Mouse (Mus musculus): ENCODE data around the gene Afm. TPM values are rescaled to one million over a fixed set of nuclear protein-coding genes. Genes with fewer than 3 reads are reported as not detected.

Afm gene
- polyA plus RNA-seq, 1 experiment from 2014 or later, result 2.2 TPM

DNA sequence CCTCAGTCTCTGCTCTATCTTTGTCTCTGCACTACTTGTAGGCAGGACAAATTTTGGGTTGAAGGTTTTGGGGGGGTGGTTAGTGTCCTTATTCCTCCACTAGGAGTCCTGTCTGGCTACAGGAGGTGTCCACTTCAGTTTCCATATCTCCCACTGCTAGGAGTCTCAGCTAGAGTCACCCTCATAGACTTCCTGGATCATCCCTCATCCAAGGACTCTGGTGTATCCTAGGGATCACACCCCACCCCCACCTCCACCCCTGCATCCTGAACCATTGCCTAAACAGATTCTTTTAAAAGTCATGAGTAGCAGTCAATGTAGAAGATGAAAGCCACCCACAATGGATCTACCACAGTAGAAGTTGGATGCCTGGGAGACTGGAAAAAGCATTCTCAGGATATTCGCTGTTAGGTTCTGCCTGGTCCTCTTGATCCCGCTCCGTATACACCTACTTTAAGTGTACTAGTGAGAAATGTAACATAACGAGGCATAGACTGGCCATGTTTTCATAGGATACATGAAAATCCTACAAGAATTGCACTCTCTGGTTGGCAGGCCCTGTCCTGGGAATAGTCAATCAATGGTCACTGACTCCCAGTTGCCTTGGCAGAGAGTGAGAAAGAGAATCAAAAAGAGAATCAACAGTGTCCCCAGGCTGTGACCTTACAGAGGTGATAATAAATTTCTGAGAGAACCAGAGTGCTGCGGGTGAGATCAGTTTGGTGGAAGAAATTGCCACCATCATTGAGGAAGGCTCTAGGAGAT lies 8.7 kb upstream of the Afm start:
- TF ChIP-seq EP300 (optimal IDR thresholded peaks at IDR 0.05), result no peak
- H3K9me3 ChIP-seq (ENCODE audit: control insufficient read depth, low read length), result no peaks in the 10 kb centered on the region
- no peak overlapping the region for H3K9ac ChIP-seq (ENCODE audit: low read length)
- DNase-seq (ENCODE audit: low spot score), result no peak
- no peak overlapping the region for H3K4me3 ChIP-seq (ENCODE audit: low read depth, low read length)
- no peaks in the 10 kb centered on the region for H3K27me3 ChIP-seq (ENCODE audit: control insufficient read depth, insufficient read depth, low read length)
- H3K36me3 ChIP-seq (ENCODE audit: control insufficient read depth, insufficient read depth, low read length), result no peaks in the 10 kb centered on the region
- H3K4me2 ChIP-seq (replicated peaks; ENCODE audit: low read depth), result no peak overlapping the region
- no peaks in the 10 kb centered on the region for H3K4me1 ChIP-seq (replicated peaks; ENCODE audit: control insufficient read depth, insufficient read depth)
- ATAC-seq (ENCODE audit: low FRiP score, low TSS enrichment), result no peak
- H3K27ac ChIP-seq (replicated peaks), result no peak overlapping the region
- WGBS, result 91% methylated on average over 5 of the region's 5 CpGs

DNA sequence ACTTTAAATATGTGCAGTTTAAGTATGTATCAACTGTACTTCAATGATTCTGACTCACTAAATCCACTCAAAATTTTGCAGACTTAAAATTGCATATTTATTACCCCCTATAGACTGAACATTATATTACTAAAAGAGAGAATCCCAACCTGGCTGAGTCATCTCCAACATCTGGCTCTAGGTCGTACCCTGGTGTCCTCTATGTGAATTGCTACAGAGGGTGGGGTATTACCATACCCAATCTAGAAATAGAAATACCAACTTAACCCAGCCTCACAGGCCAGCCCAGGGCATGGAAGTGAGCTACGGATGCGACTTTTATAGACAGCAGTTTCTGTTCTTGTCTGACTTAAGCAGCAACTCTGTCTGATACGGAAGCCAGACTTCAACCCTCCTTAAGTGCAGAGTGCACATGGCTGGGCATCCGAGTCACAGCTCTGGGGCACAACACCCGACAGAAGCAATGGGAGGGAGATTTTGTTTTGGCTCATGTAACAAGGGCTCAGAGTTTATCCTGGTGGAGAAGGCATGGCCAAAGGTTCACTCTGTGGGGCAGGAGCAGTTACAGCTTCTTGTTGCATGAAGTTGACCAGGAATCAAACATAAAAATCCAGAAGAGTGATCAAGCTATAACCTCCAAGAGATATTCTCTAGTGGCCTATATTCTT lies 6.3 kb upstream of the Afm start:
- H3K4me2 ChIP-seq (replicated peaks; ENCODE audit: low read depth), result no peak overlapping the region
- ATAC-seq (ENCODE audit: low FRiP score, low TSS enrichment) (no peak), DNase-seq (ENCODE audit: low spot score) (no peak)
- H3K27ac ChIP-seq (replicated peaks), result no peak overlapping the region
- H3K36me3 ChIP-seq (ENCODE audit: control insufficient read depth, insufficient read depth, low read length), result no peaks in the 10 kb centered on the region
- TF ChIP-seq EP300 (optimal IDR thresholded peaks at IDR 0.05), result no peak
- TF ChIP-seq CTCF (IDR thresholded peaks at IDR 0.05; ENCODE audit: low read depth), result no peak
- 79% methylated on average over 6 of the region's 6 CpGs for WGBS
- H3K9me3 ChIP-seq (ENCODE audit: control insufficient read depth, low read length), result no peaks in the 10 kb centered on the region
- H3K4me3 ChIP-seq (ENCODE audit: low read depth, low read length), result no peak overlapping the region
- no peak overlapping the region for H3K9ac ChIP-seq (ENCODE audit: low read length)
- no peaks in the 10 kb centered on the region for H3K27me3 ChIP-seq (ENCODE audit: control insufficient read depth, insufficient read depth, low read length)
- no peaks in the 10 kb centered on the region for H3K4me1 ChIP-seq (replicated peaks; ENCODE audit: control insufficient read depth, insufficient read depth)

DNA sequence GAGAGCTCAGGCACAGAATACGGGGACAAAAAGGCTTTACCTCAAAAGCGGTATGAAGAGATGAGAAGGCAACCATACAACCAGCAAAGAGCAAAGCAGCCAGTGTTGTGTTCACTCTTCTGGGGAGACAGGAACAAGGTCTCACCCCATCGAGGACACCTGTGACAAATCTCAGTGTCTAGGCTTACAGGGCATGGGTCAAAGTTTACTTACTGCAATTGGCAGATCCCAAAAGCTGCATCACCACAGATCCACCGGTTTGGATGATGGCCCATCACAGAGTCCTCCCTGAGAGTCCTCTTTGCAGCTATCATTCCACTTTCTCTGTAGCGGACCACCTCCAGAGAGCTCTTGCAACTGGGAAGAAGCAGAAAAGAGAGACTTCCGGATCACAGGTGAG lies 3.2 kb upstream of the Afm start:
- no peak overlapping the region for H3K9ac ChIP-seq (ENCODE audit: low read length)
- H3K27ac ChIP-seq (replicated peaks), result no peak overlapping the region
- ATAC-seq (ENCODE audit: low FRiP score, low TSS enrichment), result no peak
- no peaks in the 10 kb centered on the region for H3K27me3 ChIP-seq (ENCODE audit: control insufficient read depth, insufficient read depth, low read length)
- H3K9me3 ChIP-seq (ENCODE audit: control insufficient read depth, low read length), result no peaks in the 10 kb centered on the region
- no peak for DNase-seq (ENCODE audit: low spot score)
- TF ChIP-seq EP300 (optimal IDR thresholded peaks at IDR 0.05), result no peak
- no peak for TF ChIP-seq CTCF (IDR thresholded peaks at IDR 0.05; ENCODE audit: low read depth)
- H3K4me2 ChIP-seq (replicated peaks; ENCODE audit: low read depth), result no peak overlapping the region
- no peaks in the 10 kb centered on the region for H3K36me3 ChIP-seq (ENCODE audit: control insufficient read depth, insufficient read depth, low read length)
- H3K4me1 ChIP-seq (replicated peaks; ENCODE audit: control insufficient read depth, insufficient read depth), result no peaks in the 10 kb centered on the region
- WGBS, result 90% methylated on average over 6 of the region's 6 CpGs
- no peak overlapping the region for H3K4me3 ChIP-seq (ENCODE audit: low read depth, low read length)

- TF ChIP-seq EP300 (optimal IDR thresholded peaks at IDR 0.05) (no peak), CTCF (IDR thresholded peaks at IDR 0.05; ENCODE audit: low read depth) (no peak)
- Histone ChIP-seq H3K9ac (ENCODE audit: low read length) (no peak overlapping the region), H3K4me3 (ENCODE audit: low read depth, low read length) (no peak overlapping the region), H3K4me1 (replicated peaks; ENCODE audit: control insufficient read depth, insufficient read depth) (no peaks in the 10 kb centered on the region), H3K4me2 (replicated peaks; ENCODE audit: low read depth) (no peak overlapping the region), H3K27me3 (ENCODE audit: control insufficient read depth, insufficient read depth, low read length) (no peaks in the 10 kb centered on the region), H3K36me3 (ENCODE audit: control insufficient read depth, insufficient read depth, low read length) (no peaks in the 10 kb centered on the region), H3K27ac (replicated peaks) (no peak overlapping the region), H3K9me3 (ENCODE audit: control insufficient read depth, low read length) (no peaks in the 10 kb centered on the region)
- DNase-seq (ENCODE audit: low spot score) (no peak), ATAC-seq (ENCODE audit: low FRiP score, low TSS enrichment) (no peak)
- WGBS, result 79% methylated on average over 8 of the region's 8 CpGs
Measured at GRCm38 (mm10) chr5:90551191-90551590, 32.5 kb downstream of the Afm start.

- Histone ChIP-seq H3K27ac (replicated peaks) (no peak overlapping the region), H3K9me3 (ENCODE audit: control insufficient read depth, low read length) (no peaks in the 10 kb centered on the region), H3K9ac (ENCODE audit: low read length) (no peak overlapping the region), H3K27me3 (ENCODE audit: control insufficient read depth, insufficient read depth, low read length) (no peaks in the 10 kb centered on the region), H3K36me3 (ENCODE audit: control insufficient read depth, insufficient read depth, low read length) (no peaks in the 10 kb centered on the region), H3K4me2 (replicated peaks; ENCODE audit: low read depth) (no peak overlapping the region), H3K4me1 (replicated peaks; ENCODE audit: control insufficient read depth, insufficient read depth) (no peaks in the 10 kb centered on the region), H3K4me3 (ENCODE audit: low read depth, low read length) (no peak overlapping the region)
- ATAC-seq (ENCODE audit: low FRiP score, low TSS enrichment) (no peak), DNase-seq (ENCODE audit: low spot score) (no peak)
- TF ChIP-seq CTCF (IDR thresholded peaks at IDR 0.05; ENCODE audit: low read depth) (no peak), EP300 (optimal IDR thresholded peaks at IDR 0.05) (no peak)
- WGBS, result 74% methylated on average over 3 of the region's 3 CpGs
Measured at GRCm38 (mm10) chr5:90556052-90556451, 37.3 kb downstream of the Afm start.

GRCm38 (mm10) chr5:90560743-90561142 lies 42.0 kb downstream of the Afm start, which contains the start of gene 5830473C10Rik:
TSS of gene 5830473C10Rik (plus strand) at chr5:90561107.
- TF ChIP-seq CTCF (IDR thresholded peaks at IDR 0.05; ENCODE audit: low read depth) (no peak), EP300 (optimal IDR thresholded peaks at IDR 0.05) (no peak)
- ATAC-seq (ENCODE audit: low FRiP score, low TSS enrichment), result no peak
- 69% methylated on average over 6 of the region's 6 CpGs for WGBS
- H3K9ac ChIP-seq (ENCODE audit: low read length), result no peak within 1 kb of the TSS
- H3K4me2 ChIP-seq (replicated peaks; ENCODE audit: low read depth), result no peak within 1 kb of the TSS
- no peak within 1 kb of the TSS for H3K27ac ChIP-seq (replicated peaks)
- H3K36me3 ChIP-seq (ENCODE audit: control insufficient read depth, insufficient read depth, low read length), result no peaks in the 10 kb centered on the region
- H3K9me3 ChIP-seq (ENCODE audit: control insufficient read depth, low read length), result no peaks in the 10 kb centered on the region
- H3K4me1 ChIP-seq (replicated peaks; ENCODE audit: control insufficient read depth, insufficient read depth), result no peaks in the 10 kb centered on the region
- DNase-seq (ENCODE audit: low spot score), result no peak
- H3K4me3 ChIP-seq (ENCODE audit: low read depth, low read length), result no peak within 1 kb of the TSS
- no peaks in the 10 kb centered on the region for H3K27me3 ChIP-seq (ENCODE audit: control insufficient read depth, insufficient read depth, low read length)

Data from stomach, postnatal 0 days (tissue).